31 mouse cellular contexts compared by ENCODE assay signal in the genomic region with DNA sequence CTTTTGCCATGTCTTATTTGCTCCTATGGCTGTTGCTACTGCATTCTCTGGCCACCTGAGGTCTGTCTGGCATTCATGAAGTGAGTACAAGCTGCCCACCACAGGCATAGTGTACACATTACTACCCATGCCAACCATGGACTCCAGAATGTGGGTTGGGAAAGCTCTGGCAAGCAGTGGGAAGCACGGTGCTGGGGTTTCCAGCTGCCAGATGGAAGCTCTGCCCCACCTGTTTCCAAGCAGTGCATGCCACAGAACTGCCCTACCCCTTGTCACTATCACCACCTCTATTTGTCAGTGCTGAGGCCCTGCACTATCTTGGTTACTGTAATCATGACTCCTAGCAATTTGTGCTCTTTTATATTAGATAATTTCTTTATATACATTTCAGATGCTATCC.
"Had no signal": no experiment of that assay in that cellular context is flagged by ENCODE, and none has a peak within 500 bp of the region (broad histone marks: within the 10 kb centered on the region; RNA-seq: fewer than 3 reads in every experiment).

No protein-coding gene starts in this region.

- H3K9ac ChIP-seq: limb, embryonic 12.5 days; limb, embryonic 13.5 days; limb, embryonic 15.5 days; liver, embryonic 12.5 days; liver, embryonic 13.5 days; liver, embryonic 14.5 days; liver, embryonic 15.5 days; liver, postnatal 0 days; lung, embryonic 14.5 days; lung, embryonic 15.5 days; midbrain, embryonic 12.5 days; midbrain, embryonic 13.5 days; midbrain, embryonic 15.5 days had no signal

- H3K27ac ChIP-seq: left cerebral cortex, adult 2 months; limb, embryonic 10.5 days; limb, embryonic 12.5 days; limb, embryonic 13.5 days; limb, embryonic 15.5 days; liver, embryonic 12.5 days; liver, embryonic 13.5 days; liver, embryonic 14.5 days; liver, embryonic 15.5 days; lung, embryonic 15.5 days; macrophage; midbrain, embryonic 10.5 days; midbrain, embryonic 12.5 days; midbrain, embryonic 13.5 days; midbrain, embryonic 15.5 days had no signal

- H3K4me2 ChIP-seq: limb, embryonic 12.5 days; limb, embryonic 13.5 days; limb, embryonic 15.5 days; liver, embryonic 11.5 days; liver, embryonic 12.5 days; liver, embryonic 13.5 days; liver, embryonic 15.5 days; lung, embryonic 14.5 days; lung, embryonic 15.5 days; midbrain, embryonic 11.5 days; midbrain, embryonic 12.5 days; midbrain, embryonic 13.5 days; midbrain, embryonic 15.5 days had no signal

- H3K27me3 ChIP-seq: limb, embryonic 12.5 days; limb, embryonic 13.5 days; limb, embryonic 15.5 days; liver, embryonic 12.5 days; liver, embryonic 13.5 days; liver, embryonic 15.5 days; lung, embryonic 15.5 days; megakaryocyte, embryonic 14.5 days; midbrain, embryonic 12.5 days; midbrain, embryonic 13.5 days; midbrain, embryonic 15.5 days had no signal

- H3K9me3 ChIP-seq: limb, embryonic 10.5 days; limb, embryonic 15.5 days; liver, embryonic 15.5 days; lung, embryonic 15.5 days; midbrain, embryonic 15.5 days had no signal

- DNase-seq: left cerebral cortex, postnatal 4 days; liver; liver, embryonic 13.5 days; liver, postnatal 0 days; lung, adult 18-20 months; lung, adult 2 months; lung, embryonic 14.5 days; lung, postnatal 10 days; lung, postnatal 14 days; lung, postnatal 36 days; lung, postnatal 4 days; midbrain, embryonic 14.5 days had no signal

- H3K4me1 ChIP-seq: limb, embryonic 10.5 days; limb, embryonic 12.5 days; limb, embryonic 13.5 days; limb, embryonic 15.5 days; liver, embryonic 12.5 days; liver, embryonic 13.5 days; liver, embryonic 15.5 days; lung, embryonic 15.5 days; megakaryocyte, embryonic 14.5 days; midbrain, embryonic 10.5 days; midbrain, embryonic 12.5 days; midbrain, embryonic 13.5 days; midbrain, embryonic 15.5 days had no signal

- H3K4me3 ChIP-seq: left cerebral cortex, adult 2 months; limb, embryonic 10.5 days; limb, embryonic 12.5 days; limb, embryonic 13.5 days; limb, embryonic 15.5 days; liver, embryonic 12.5 days; liver, embryonic 13.5 days; liver, embryonic 15.5 days; lung, embryonic 15.5 days; megakaryocyte, embryonic 14.5 days; midbrain, embryonic 10.5 days; midbrain, embryonic 12.5 days; midbrain, embryonic 13.5 days; midbrain, embryonic 15.5 days had no signal

- ATAC-seq: liver, embryonic 12.5 days; liver, postnatal 0 days; lung, postnatal 0 days; midbrain, embryonic 13.5 days; midbrain, embryonic 15.5 days; midbrain, embryonic 16.5 days had no signal

- H3K36me3 ChIP-seq: limb, embryonic 10.5 days; limb, embryonic 12.5 days; limb, embryonic 13.5 days; limb, embryonic 15.5 days; liver, embryonic 12.5 days; liver, embryonic 13.5 days; liver, embryonic 15.5 days; lung, embryonic 15.5 days; midbrain, embryonic 10.5 days; midbrain, embryonic 12.5 days; midbrain, embryonic 15.5 days had no signal
